Mouse (Mus musculus): ENCODE results near the gene Gm3411.
"Not testable (repeated sequence)": the region's sequence is repeated elsewhere in the genome, so short reads cannot be mapped to it uniquely, and the experiment has no call there.

Gene Gm3411

GRCm38 (mm10) chr14:6286931-6287715, at the start of gene Gm3411:
Gene Gm3411 (minus strand): TSS chr14:6287250.
- DNase-seq: peak; percentile 3 to 37

GRCm38 (mm10) chr14:6304743-6305142, 17.7 kb upstream of the Gm3411 start, which contains the start of gene Gm21103:
Gene Gm21103 (minus strand): TSS chr14:6304843.
- not testable (repeated sequence) for DNase-seq

- DNase-seq: not testable (repeated sequence)
Observed at GRCm38 (mm10) chr14:6219192-6219591, 67.9 kb downstream of the Gm3411 start, which contains the start of gene Gm21560. Gene Gm21560 (minus strand): TSS chr14:6219292.
